ENCODE assay signal across 1 mouse cellular context in the genomic region with DNA sequence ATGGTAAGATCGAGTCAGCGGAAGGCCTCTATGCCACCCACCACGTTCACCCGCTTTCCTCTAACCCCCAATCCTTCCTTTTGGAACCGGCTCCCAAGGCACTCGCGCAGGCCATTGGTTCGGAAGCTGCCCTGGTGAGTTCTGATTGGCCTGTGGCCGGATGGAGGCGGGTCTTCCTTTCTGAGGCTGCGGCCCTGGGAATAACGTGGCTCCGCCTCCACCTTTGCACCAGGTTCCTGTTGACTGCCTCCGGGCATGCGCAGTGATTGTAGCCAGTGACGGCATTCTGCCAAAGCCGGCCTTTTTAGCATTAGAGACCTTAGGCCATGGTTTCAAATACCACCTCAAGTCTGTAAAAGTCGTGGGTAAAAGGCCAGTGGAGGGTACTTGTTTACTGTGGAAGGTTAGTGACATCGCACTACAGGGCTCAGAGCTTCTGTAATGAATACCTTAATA.
TF ChIP-seq lines count a peak whose summit lies in the region.

No protein-coding gene starts in this region.

TF ChIP-seq in CH12.LX, 34 proteins besides CTCF, POLR2A, EP300 and RAD21:
- TF ChIP-seq UBTF (IDR thresholded peaks at IDR 0.05; ENCODE audit: low read depth, low read length) (no peak), NRF1 (IDR thresholded peaks at IDR 0.05; ENCODE audit: low read depth, low read length) (peak; percentile 91), TCF12 (IDR thresholded peaks at IDR 0.05; ENCODE audit: low read depth, low read length) (0 out of 2 replicates have a peak, but pooled peaks have one; percentile 33), MEF2A (IDR thresholded peaks at IDR 0.05; ENCODE audit: borderline replicate concordance, low read depth, low read length) (no peak), TBP (conservative IDR thresholded peaks at IDR 0.05; ENCODE audit: low read depth, low read length) (peak; percentile 70; the same call in 1 of the 2 replicates), SIN3A (IDR thresholded peaks at IDR 0.05; ENCODE audit: low read length) (0 out of 2 replicates have a peak, but pooled peaks have one; percentile 28), MAX (IDR thresholded peaks at IDR 0.05; ENCODE audit: low read length) (no peak), NELFE (IDR thresholded peaks at IDR 0.05; ENCODE audit: low read depth, low read length) (peak; percentile 73), ELF1 (IDR thresholded peaks at IDR 0.05; ENCODE audit: low read depth, low read length) (peak; percentile 59; the same call in 1 of the 2 replicates), ZKSCAN1 (IDR thresholded peaks at IDR 0.05; ENCODE audit: borderline replicate concordance, low read depth, low read length) (no peak)
